Mouse (Mus musculus) kidney, adult 18-20 months (tissue): ENCODE results near the gene Trmo.

Source experiments
- DNase-seq: peaks from one replicate; pipeline ENCODE4 v3.0.0; 2021

Trmo gene

DNA sequence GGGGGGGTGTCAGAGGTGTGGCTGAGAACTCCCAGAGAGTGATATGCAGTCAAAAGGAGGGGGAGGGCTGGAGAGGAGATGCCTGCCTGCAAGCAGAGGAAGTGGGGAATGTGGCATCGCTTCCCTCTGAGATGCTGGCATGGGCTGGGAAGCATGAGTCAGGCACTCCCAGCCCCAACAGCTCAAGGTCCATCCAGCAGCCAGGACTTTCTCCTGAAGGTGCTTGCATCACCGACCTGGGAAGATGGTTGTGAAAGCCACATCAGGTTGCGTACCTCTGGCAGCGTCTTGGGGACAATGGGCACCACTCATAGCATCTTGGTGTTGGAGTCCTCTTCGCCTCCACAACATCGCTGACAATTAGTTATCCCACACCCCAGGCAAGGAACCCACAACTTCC lies 18.8 kb downstream of the Trmo start:
- no peak for DNase-seq

DNA sequence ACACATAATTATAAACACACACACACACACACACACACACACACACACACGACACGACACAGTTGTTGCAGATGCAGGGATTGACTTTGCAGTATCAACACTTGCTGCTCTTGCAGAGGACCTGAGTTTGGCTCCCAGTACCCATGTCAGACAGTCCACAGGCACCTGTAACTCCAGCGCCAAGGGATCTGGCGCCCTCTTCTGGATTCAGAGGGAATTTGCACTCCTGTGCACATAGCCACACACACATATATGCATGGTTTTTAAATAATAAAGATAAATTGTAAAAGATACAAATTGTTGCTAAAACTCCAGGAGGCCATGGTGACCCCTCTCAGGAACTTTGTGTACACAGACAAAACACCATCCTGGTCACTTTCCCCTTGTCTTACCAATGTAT lies 20.2 kb downstream of the Trmo start:
- DNase-seq: no peak

DNA sequence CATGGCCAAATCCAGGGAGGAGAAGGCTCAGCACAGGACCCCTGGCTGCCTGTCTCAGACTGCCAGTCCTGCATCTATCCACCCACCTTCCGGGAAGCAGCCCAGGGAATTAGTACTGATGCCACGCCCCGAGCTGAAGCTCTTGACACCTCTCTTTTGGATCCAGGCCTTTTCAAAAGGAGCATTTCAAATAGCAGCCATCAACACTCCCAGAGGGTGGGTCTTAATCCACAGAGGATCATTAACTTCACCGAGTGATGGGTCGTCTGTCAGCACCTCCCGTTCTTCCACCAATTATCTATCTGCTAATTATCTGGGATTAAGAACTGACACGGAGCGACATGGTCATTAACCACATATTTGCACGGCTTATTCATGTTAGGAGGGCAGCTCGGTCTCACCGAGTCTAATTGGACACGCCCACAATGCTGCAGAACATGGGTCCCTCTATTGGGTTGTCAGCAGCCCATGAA lies 21.7 kb downstream of the Trmo start:
- no peak for DNase-seq

DNA sequence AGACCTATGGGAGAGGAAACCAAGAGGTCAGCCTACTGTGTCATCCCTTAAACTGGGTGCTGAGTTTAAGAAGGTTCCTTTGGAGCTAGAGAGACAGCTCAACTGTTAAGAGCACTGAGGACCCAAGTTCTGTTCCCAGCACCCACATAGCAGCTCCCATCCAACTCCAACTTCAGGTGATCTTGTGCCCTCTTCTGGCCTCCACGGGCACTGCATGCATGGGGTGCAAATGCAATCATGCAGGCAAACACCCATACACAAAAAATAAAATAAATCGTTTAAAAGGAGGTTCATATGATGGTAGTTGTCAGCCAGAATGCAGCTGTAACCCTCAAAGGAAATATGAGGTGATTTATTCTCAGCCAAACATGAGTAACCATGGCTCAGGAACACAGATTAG lies 24.9 kb downstream of the Trmo start:
- DNase-seq: no peak

DNA sequence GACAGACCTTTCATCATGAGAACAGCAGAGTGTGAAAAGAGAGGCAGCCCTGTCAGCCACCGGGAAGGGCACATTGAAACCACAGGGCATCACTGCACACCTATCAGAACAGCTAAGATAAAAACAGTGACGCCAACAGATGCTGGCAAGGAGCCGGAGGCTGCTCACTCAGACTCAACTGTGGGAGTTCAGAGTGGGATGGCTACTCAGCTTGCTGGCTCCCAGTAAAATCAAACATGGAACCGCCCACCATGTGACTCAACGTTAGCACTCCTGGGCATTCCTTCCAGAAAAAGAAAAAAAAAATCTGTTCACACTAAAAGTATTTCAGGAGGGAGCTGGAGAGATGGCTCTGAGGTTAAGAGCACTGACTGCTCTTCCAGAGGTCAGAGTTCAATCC lies 28.0 kb downstream of the Trmo start:
- no peak for DNase-seq

DNA sequence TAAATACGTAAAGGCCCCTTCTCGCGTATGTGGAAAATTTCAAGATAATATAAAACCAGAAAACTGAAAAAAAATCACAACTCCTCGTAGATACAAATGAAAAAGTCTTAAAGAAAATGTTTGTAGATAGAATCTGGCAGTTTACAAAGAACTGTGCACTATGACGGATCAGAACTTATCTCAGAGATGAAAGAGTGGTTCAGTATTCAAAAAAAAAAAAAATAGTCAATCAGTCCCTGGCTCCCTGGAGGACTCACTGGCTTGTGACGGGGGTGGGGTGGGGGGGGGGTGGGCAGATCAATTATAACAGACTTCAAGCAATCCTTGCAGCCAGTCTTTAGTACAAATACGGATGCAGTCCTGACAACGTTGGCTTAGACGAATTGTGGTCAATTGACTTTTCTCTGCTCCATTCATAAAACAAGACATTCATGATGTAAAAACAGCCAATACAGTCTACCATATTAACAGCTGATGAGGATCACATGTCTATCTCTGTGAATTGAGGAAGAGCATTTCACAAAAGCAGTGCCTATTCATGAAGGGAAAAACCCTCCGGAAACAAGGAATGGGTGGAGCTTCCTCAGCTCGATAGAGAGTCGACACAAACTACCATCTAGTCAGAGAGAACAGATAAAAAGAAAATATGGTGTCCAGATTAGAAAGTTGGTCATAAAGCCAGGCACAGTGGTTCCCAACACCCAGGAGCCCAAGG lies 29.5 kb downstream of the Trmo start:
- no peak for DNase-seq

DNA sequence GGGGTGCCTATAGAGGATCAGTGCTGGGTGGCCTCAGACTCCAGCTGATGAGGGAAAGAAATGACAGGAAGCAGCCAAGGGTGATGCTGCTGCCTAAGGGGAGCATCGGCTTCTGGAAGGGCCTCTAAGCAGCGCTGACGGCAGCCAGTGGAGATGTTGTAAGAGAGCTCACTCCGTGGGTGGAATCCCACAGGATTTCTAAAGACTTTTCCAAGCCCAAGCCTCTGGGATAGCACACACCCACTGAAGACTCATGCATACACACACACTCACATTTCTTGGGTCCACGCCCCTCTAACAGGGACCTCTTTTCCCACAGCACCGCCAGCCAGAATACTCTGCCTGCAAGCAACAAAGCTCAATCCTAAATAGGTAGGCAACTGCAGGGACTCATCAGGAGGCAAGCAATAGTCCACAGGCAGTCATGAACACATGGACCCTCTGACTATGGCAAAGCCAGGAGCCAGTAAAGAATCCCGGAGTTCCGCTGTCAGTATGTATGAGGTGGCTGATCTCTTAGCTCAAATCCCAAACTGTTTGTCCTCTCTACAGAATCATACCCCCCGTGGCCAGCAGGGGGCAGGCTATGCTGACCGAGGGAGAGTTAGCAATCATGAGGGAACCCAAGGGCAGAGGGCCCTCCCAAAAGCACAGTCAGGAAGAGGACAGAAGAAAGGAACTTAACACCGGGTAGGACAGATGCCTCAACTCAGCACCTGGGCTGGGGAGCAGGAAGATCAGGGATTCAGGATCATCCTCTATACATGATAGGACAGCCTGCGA lies 32.7 kb downstream of the Trmo start:
- DNase-seq: peak; percentile 65

DNA sequence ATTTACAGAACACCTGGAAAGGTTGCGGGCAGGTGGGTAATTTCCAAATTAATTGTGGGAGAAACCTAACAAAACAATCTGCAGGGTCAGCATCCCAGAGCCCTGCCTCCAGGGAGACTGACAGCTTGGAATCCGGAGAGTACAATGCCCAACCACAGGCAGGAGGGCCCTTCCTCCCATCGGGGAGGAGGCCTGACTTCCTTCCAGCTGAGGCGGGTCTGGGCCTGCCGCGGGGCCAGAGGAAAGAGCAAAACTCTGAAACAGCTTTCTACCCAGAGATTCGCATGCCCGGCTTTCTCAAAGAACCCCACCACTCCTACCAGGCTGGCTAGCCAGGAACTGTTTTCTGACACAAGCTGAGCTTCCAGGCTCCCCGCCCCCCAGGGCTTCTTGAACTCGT lies 36.2 kb downstream of the Trmo start:
- no peak for DNase-seq

DNA sequence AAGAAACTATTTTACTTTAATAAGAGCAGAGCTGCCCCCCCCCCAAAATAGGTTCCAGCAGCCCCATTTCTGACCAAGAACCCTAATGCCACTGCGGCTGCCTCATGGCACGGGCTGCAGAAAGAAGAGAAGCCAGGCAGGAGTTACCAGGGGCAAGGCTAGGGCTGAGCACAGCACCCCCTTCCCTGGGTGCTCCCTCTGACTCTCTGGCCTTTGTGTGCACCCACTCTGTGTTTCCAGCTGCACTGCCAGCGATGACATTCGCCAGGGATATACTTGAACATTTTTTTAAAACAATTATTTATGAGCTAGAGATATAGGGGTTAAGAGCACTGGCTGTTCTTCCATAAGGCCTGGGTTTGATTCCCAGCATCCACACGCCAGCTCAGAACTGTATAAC lies 39.7 kb downstream of the Trmo start:
- no peak for DNase-seq

DNA sequence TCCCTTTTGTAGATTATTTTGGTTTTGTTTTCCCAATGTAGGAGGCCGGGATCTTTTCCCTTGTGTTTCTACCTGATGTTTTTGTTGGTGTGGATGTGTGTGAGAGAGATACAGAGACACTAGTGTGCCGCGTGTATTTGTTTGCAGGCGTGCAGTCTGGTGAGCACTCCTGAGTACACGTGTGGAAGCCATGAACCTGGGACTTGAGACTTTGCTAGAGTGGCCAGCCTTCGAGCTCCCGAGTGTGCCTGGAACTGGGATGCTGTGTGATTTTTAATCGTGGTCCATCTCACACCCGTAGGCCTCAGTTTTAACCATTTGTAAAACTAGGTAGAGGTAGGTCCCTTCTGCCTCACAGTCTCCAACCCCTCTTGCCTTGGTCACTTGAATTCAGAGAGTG lies 40.3 kb downstream of the Trmo start:
- no peak for DNase-seq

DNA sequence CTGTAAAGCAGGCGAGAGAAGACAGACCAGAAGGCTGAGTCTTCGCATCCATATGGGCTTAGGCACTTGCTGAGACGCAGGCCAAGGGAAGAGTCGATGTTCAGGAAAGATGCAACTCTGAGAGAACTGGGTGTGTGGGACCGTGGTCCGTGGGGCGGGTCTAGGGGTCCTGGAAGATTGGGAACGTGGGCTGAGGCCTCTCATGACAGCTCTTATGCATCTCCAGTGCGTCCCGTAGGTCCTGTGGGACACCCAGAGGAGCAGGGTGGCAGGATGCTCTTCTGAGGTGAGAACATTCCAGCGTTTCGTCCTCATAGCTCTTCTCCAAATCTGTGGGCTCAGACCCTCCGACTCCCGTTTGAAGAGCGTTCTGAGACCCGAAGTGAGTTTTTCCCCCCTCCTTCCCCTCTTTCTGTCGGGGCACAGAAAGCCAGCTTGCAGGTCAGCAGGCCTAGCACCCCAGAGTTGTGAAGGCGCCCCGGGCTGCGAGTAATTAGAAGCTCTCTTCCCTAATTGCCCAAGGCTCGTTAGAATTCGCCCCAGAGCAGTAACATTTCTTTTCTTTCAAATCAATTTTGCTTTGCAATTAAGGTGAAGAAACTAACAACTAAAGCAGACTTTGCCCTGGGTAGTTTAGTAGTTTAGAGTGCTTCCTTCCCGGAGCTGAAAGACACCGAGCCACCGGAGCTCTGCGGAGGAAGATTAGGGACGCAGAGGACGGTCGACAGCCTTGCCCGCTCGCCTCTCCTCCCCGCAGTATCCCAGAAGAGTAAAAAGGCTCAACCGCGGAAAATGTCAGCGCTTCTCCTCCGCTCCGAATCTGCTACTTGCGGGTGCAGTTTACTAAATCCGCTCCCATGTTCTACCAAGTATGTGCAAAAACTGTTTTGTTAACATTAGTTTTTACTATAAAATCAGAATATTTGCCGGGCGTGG lies 41.4 kb downstream of the Trmo start:
- DNase-seq: no peak

DNA sequence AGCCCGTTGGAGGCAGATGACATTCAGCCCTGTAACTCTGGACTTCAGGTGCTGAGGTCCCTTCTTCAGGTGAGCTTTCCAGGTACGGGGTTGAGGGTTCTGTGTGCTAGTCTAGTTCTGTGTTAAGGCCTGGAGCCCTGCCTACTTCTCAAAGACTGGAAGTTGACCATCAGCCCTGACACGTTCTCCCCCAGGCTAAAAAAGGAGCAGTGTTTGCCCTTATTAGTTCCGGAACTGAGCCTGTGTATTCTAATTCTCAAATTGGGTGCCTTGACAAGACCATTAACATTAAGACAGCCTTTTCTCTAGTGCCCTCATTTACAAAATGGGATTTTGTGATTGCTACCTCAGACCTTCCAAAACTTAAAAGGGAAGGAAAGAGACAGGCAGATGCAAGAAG lies 42.1 kb downstream of the Trmo start:
- no peak for DNase-seq

DNA sequence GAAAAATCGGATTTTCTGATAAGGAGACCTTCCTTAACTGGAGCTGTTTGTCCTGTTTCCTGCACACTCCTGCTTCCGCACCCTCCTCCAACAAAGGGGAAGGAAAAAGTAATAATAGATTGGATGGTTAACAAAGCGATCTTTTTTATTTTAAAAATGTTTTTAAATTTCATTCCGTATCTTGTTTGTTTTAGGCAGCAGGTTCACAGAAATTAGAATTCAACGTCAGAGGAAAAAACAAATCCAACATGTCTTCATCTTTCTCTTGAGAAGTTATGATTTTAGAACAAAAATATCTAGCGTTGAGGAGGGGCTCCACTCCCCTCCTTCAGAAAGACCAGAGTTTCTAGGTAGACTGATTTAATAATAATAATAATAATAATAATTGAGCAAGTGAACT lies 43.0 kb downstream of the Trmo start:
- DNase-seq: no peak

DNA sequence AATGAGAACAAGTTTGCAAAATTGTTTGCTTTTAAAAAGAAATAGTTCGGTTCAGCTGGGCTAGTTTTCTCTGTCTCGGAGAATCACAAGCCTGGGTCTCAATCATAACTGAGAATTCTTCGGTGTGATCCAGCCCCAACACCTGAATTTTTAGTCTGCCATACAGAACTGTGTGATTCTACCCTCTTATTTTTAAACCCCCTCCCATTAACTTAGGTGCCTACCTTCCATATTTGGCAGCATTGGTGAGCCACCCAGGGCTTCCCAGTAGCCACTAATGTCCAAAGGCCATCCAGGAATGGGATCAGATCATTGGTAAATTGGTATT lies 43.5 kb downstream of the Trmo start:
- no peak for DNase-seq

DNA sequence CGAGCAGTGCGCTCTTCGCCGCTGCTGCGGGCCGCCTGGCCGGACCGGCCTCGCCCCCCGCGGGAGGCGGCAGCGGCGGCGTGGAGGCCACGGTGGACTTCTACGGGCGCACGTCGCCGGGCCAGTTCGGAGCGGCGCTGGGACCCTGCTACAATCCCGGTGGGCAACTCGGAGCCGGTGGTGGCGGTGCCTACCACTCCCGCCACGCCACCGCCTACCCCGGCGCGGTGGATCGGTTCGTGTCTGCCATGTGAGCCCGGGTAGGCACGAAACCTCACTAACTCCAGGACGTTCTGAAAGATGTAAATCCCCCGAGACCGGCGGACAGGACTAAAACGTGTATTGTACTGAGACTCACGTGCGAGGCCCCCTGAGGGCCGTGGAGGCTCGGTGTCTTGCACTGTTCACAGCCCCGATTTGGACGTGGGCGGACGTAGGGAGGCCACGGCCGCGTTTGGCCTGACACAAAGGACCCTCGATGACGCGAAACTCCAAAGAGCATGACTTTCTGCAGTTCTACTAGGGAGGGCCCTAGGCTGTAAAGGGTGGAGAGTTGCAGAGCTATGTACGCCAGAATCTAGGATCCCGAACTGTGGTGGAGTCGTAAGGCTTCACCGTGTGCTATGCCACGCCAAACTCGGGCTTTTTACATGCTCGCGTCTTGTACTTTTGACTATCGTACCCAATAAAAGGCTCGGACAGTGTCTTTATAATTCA lies 44.0 kb downstream of the Trmo start:
- DNase-seq: peak; percentile 10

DNA sequence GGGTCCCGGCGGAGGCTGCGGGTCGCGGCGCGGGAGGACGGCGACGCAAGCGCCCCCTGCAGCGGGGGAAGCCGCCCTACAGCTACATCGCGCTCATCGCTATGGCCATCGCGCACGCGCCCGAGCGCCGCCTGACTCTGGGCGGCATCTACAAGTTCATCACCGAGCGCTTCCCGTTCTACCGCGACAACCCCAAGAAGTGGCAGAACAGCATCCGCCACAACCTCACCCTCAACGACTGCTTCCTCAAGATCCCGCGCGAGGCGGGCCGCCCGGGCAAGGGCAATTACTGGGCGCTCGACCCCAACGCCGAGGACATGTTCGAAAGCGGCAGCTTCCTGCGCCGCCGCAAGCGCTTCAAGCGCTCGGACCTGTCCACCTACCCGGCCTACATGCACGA lies 44.9 kb downstream of the Trmo start:
- peak; percentile 13 for DNase-seq

DNA sequence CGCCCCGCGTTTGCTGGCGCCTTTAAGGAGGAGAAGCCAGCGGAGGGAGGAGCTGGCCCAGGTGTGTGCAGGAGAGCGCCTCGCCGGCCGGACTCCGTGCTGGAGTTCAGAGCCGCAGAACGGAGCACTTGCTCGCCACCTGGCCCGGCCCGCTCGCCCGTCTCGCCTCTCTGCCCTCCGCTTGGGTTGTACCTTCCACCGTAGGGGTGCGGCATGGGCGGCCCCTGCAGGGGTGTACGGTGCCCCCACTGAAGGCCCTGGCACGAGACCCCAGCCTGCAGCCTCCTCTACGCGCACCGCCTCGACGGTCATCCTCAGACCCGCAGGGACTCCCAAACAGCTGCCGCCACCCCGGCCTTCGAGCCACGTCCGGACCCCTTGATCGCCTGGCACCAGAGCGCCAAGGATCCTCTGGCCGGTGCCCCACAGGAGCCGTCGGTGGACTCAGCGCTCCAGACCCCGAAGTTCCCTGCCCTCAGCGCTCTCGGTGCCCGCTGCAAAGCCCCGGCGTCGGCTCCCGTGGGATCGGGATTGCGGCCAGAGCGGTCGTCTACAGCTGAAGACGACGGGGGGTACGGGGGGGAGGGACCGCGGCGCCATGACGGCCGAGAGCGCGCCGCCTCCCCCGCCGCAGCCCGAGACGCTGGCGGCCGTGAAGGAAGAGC lies 45.5 kb downstream of the Trmo start, which contains the start of gene Foxe1:
Gene Foxe1, plus strand, starts transcription at position 14 of the 665 bp plus-strand sequence.
- no peak for DNase-seq

DNA sequence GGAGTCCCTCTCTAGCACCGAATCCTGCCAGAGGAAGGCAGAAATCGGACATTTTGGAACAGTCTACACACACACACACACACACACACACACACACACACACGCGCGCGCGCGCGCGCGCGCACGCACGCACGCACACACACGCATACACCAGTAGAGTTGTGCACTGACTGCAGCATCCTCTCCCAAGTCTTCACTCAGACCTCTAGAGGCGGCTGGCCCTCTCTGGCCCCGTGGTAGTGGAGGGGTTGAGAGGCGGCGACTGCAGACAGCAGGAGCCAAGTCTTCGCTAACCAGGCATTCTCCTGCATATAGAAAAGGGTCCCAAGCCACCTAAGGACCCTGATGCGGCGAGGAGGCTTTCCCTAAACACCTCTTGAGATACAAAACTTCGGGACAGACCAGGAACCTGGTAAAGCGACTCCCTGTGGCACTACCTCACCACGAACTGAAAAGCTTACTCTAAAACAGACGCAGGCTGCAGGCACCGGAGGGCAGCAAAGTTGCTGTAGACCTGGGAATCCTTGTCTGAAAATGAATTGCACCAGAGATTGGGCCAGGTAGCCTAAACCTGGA lies 46.4 kb downstream of the Trmo start:
- no peak for DNase-seq

DNA sequence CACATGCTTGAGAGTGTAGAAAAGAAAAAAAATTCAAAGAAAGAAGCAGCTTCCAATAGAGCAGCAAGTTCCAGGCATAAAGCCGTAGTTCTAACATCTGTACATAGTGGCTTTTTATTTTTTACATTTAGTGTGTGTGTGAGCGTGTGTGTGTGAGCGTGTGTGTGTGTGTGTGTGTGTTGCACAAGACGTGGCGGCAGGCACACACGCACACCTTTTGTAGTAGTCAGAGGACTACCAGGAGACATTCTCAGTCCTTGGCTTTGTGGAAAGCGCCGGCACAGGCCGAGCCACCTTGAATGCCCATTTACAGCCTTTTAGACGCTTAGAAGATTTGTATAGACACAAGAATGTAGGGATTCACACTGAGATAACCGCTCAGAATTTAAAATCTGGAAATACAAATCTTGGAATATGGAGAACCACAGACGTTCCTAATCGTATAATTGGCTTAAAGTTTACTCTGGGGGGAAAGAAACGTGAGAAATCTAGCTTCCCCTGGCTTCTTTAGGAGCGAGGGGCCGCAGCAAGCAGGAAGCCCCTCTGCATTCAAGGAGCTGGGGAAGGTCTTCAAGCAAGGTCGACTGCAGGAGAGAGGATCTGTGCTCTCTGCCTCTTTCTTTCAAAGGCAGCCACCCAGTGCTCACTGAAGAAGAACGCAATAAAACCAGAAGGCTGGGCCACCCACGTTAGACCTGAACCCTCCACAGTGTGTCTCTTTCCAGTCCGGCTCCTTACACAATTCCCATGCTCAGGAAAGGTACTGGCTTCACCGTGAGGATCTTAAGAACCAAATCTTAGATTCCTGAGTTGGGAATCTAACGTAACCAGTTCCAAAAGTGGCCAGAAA lies 47.2 kb downstream of the Trmo start:
- no peak for DNase-seq

DNA sequence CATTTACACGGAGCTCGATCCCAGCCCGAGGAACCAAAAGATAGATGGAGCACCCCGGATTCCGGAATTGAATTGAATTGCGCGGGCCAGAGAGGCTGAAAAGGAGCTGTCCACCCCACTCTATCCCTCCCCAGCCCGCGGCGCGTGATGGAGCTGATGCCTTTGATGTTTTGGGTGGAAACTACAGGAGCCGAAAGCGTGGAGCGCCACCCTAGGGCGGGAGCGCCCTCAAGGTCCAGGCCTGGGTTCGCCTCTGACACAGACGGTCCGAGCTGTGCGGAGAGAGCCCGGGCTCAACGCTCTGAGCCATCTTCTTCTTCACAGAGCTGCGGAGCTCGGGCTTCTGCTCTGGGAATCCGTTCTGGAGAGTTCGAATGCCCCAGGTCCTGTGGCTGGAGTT lies 49.7 kb downstream of the Trmo start:
- DNase-seq: no peak

DNA sequence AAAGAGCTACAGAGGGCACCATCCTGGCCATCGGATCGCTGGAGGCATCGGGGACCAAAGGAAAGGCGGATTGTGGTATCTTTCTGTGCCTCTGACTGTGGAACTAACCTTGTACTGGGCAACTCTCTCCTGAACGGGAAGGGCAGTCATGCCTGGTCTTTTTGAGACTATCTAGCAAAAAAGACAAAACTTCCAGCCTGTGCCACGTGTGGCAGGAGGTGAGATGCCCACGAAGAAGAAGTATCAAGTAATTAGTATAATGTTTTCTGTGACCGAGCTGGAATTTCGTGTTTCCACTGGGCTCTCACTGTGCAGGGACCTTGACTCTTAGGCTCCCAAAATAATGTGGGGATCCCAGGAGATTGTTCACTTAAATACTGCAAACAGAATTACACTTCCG lies 50.2 kb downstream of the Trmo start:
- DNase-seq: no peak
